Mouse (Mus musculus): Measurements from ENCODE around the gene Csf2rb2.

GRCm38 (mm10) chr15:78323366-78323765 is 17.8 kb upstream of the Csf2rb2 start:
- TF ChIP-seq CHD2 (IDR thresholded peaks at IDR 0.05; ENCODE audit: low read depth, low read length), result no peak
- TF ChIP-seq MAFK (IDR thresholded peaks at IDR 0.05; ENCODE audit: insufficient read depth, low read depth, low read length), result no peak
- no peak for TF ChIP-seq HCFC1 (IDR thresholded peaks at IDR 0.05; ENCODE audit: borderline replicate concordance, insufficient read depth, low read length)
- TF ChIP-seq ZC3H11A (IDR thresholded peaks at IDR 0.05; ENCODE audit: borderline replicate concordance, low read depth, low read length), result no peak
